Mouse (Mus musculus): Measurements from ENCODE around the gene Pla1a.
"Not testable (repeated sequence)": the region's sequence is repeated elsewhere in the genome, so short reads cannot be mapped to it uniquely, and the experiment has no call there.

The Pla1a gene

GRCm38 (mm10) chr16:38458600-38459280 is 25.8 kb upstream of the Pla1a start:
- DNase-seq (ENCODE audit: low spot score in 2 of 2) = no peak

- no peak for DNase-seq (ENCODE audit: low spot score in 2 of 2)
These were observed 24.0 kb upstream of the Pla1a start for GRCm38 (mm10) chr16:38456812-38457567.

- DNase-seq (ENCODE audit: low spot score in 2 of 2) = no peak
These were observed 22.8 kb upstream of the Pla1a start, which contains the start of gene Cd80 for GRCm38 (mm10) chr16:38455511-38456418. TSS of gene Cd80 (plus strand) at chr16:38455561.

- DNase-seq (ENCODE audit: low spot score in 2 of 2) = no peak
These were observed 21.7 kb upstream of the Pla1a start for GRCm38 (mm10) chr16:38454533-38455254.

- no peak for DNase-seq (ENCODE audit: low spot score in 2 of 2)
These were observed 21.0 kb upstream of the Pla1a start for GRCm38 (mm10) chr16:38453952-38454351.

GRCm38 (mm10) chr16:38453203-38453553 is 20.2 kb upstream of the Pla1a start:
- no peak for DNase-seq (ENCODE audit: low spot score in 2 of 2)

GRCm38 (mm10) chr16:38452442-38453202 is 19.7 kb upstream of the Pla1a start, which contains the start of gene Adprh:
TSS of gene Adprh (minus strand) at chr16:38452703.
- peak; percentile 81 to 82 for DNase-seq (ENCODE audit: low spot score in 2 of 2)

- DNase-seq (ENCODE audit: low spot score in 2 of 2) = no peak
These were observed 18.7 kb upstream of the Pla1a start for GRCm38 (mm10) chr16:38451421-38452205.

GRCm38 (mm10) chr16:38450707-38451106 is 17.8 kb upstream of the Pla1a start:
- no peak for DNase-seq (ENCODE audit: low spot score in 2 of 2)

GRCm38 (mm10) chr16:38448458-38448857 is 15.5 kb upstream of the Pla1a start:
- no peak for DNase-seq (ENCODE audit: low spot score in 2 of 2)

- no peak for DNase-seq (ENCODE audit: low spot score in 2 of 2)
These were observed 14.4 kb upstream of the Pla1a start for GRCm38 (mm10) chr16:38447366-38447765.

- not testable (repeated sequence) for DNase-seq (ENCODE audit: low spot score in 2 of 2)
These were observed 13.2 kb upstream of the Pla1a start for GRCm38 (mm10) chr16:38446141-38446540.

- DNase-seq (ENCODE audit: low spot score in 2 of 2) = no peak
These were observed 12.6 kb upstream of the Pla1a start for GRCm38 (mm10) chr16:38445576-38445975.

- no peak for DNase-seq (ENCODE audit: low spot score in 2 of 2)
These were observed 12.1 kb upstream of the Pla1a start for GRCm38 (mm10) chr16:38445046-38445445.

- no peak for DNase-seq (ENCODE audit: low spot score in 2 of 2)
These were observed 10.9 kb upstream of the Pla1a start for GRCm38 (mm10) chr16:38443721-38444464.

GRCm38 (mm10) chr16:38442216-38442615 is 9.3 kb upstream of the Pla1a start:
- DNase-seq (ENCODE audit: low spot score in 2 of 2) = no peak

- DNase-seq (ENCODE audit: low spot score in 2 of 2) = no peak
These were observed 8.7 kb upstream of the Pla1a start for GRCm38 (mm10) chr16:38441611-38442010.

GRCm38 (mm10) chr16:38440403-38440802 is 7.5 kb upstream of the Pla1a start:
- no peak for DNase-seq (ENCODE audit: low spot score in 2 of 2)

- DNase-seq (ENCODE audit: low spot score in 2 of 2) = no peak
These were observed 6.2 kb upstream of the Pla1a start for GRCm38 (mm10) chr16:38439190-38439589.

All from spleen, postnatal 14 days (tissue).